Mouse (Mus musculus) midbrain, postnatal 0 days (tissue): Measurements from ENCODE around the gene Il2rg. TPM values are rescaled to one million over a fixed set of nuclear protein-coding genes. Genes with fewer than 3 reads are reported as not detected.
A peak's percentile ranks its signal among the peaks of the same experiment; 100 is the strongest.

ENCODE experiments used
- ATAC-seq: fragments of 200-750 bp; cut with Nextera tagmentation; 2 replicates; pipeline ENCODE4 v1.8.0; 2017; ENCODE audit warnings: moderate number of reproducible peaks, mild to moderate bottlenecking, moderate TSS enrichment, moderate library complexity; ENCODE audit not compliant: low FRiP score
- DNase-seq: peaks from one replicate; pipeline ENCODE4 v3.0.0-alpha.2; 2015; ENCODE audit warnings: low spot score
- H3K27ac ChIP-seq: fragments of 300-500 bp; sonication (generic); 2 replicates; pipeline ENCODE4 v1.5.1; 2014; ENCODE audit warnings: low read depth, mild to moderate bottlenecking, low read length, mixed read lengths
- H3K27me3 ChIP-seq: fragments of 300-500 bp; sonication (generic); 2 replicates; pipeline ENCODE4 v1.6.1; 2014; ENCODE audit warnings: low read length, control low read depth, mixed read lengths; ENCODE audit not compliant: insufficient read depth
- H3K36me3 ChIP-seq: fragments of 300-500 bp; sonication (generic); 2 replicates; pipeline ENCODE4 v1.6.1; 2014; ENCODE audit warnings: low read length, control low read depth, mixed read lengths; ENCODE audit not compliant: insufficient read depth
- H3K4me1 ChIP-seq: fragments of 300-500 bp; sonication (generic); 2 replicates; pipeline ENCODE4 v1.6.1; 2014; ENCODE audit warnings: mild to moderate bottlenecking, control low read depth, antibody characterized with exemption, low read length, mixed read lengths; ENCODE audit not compliant: insufficient read depth
- H3K4me2 ChIP-seq: fragments of 300-500 bp; sonication (generic); 2 replicates; pipeline ENCODE4 v1.6.1; 2014; ENCODE audit warnings: low read depth, mild to moderate bottlenecking, low read length, mixed read lengths; ENCODE audit not compliant: poor library complexity, severe bottlenecking
- H3K4me3 ChIP-seq: fragments of 300-500 bp; sonication (generic); 2 replicates; pipeline ENCODE4 v1.5.1; 2014; ENCODE audit warnings: low read depth, mild to moderate bottlenecking, low read length, moderate library complexity
- H3K9ac ChIP-seq: fragments of 300-500 bp; sonication (generic); replicated peaks from 2 replicates; pipeline ENCODE4 v1.6.1; 2014; ENCODE audit warnings: mild to moderate bottlenecking, low read length, moderate library complexity, mixed read lengths; ENCODE audit not compliant: poor library complexity, severe bottlenecking
- H3K9me3 ChIP-seq: fragments of 300-500 bp; sonication (generic); 2 replicates; pipeline ENCODE4 v1.6.1; 2016; ENCODE audit warnings: low read length, control low read depth
- CTCF ChIP-seq: IDR thresholded peaks from 2 replicates; pipeline ENCODE4 v1.5.1; 2016; ENCODE audit warnings: antibody characterized with exemption, mild to moderate bottlenecking
- WGBS: fragments of 180-500 bp; shearing (Covaris S2); extraction: QIAGEN DNeasy Blood & Tissue Kit; methylation state at CpG from one replicate; pipeline ENCODE4 v1.1.7; 2014; 5-methylcytosine and 5-hydroxymethylcytosine counted together
- polyA plus RNA-seq: library from polyadenylated mRNA; unstranded; fragments of >200 nt; fragmentation: Nextera tagmentation; extraction: Ambion mirVana; gene quantifications from 2 replicates; pipeline ENCODE4 v1.2.1, GENCODE M21; 2015
- total RNA-seq: library from RNA; depleted of rRNA; stranded (reverse); fragments of >200 nt; gene quantifications from 2 replicates; pipeline ENCODE4 v1.2.3, GENCODE M21; 2014

The Il2rg gene
- total and polyA plus RNA-seq, 2 experiments from 2014 or later = 2.0 to 4.7 TPM

GRCm38 (mm10) chrX:101300427-101301030, 32.5 kb upstream of the Il2rg start:
- Histone ChIP-seq H3K27me3 (no peaks in the 10 kb centered on the region), H3K4me2 (peak overlapping the region; percentile 60), H3K9ac (peak overlapping the region; percentile 77), H3K9me3 (no peaks in the 10 kb centered on the region), H3K27ac (peak overlapping the region; percentile 77), H3K36me3 (peaks cover 3% of the 10 kb centered on the region; the same call in 1 of the 2 replicates), H3K4me3 (peak overlapping the region; percentile 50), H3K4me1 (no peaks in the 10 kb centered on the region)
- ATAC-seq (peak; percentile 53), DNase-seq (peak; percentile 65)
- no peak for TF ChIP-seq CTCF
- 27% methylated on average over 13 of the region's 13 CpGs for WGBS

- no peaks in the 10 kb centered on the region for H3K9me3 ChIP-seq
- peak; percentile 78 for ATAC-seq
- DNase-seq = peak; percentile 80
- H3K27me3 ChIP-seq = no peaks in the 10 kb centered on the region
- peak overlapping the region; percentile 60 for H3K4me2 ChIP-seq
- H3K9ac ChIP-seq = peak overlapping the region; percentile 77
- H3K4me3 ChIP-seq = peak overlapping the region; percentile 50
- peaks cover 4% of the 10 kb centered on the region; the same call in 1 of the 2 replicates for H3K36me3 ChIP-seq
- no peaks in the 10 kb centered on the region for H3K4me1 ChIP-seq
- peak overlapping the region; percentile 77 for H3K27ac ChIP-seq
- WGBS = 23% methylated on average over 10 of the region's 13 CpGs
- TF ChIP-seq CTCF = no peak
These were observed 31.7 kb upstream of the Il2rg start for GRCm38 (mm10) chrX:101299473-101300426.

GRCm38 (mm10) chrX:101299055-101299454, 31.0 kb upstream of the Il2rg start, which contains the start of gene Nlgn3:
Gene Nlgn3 (plus strand): TSS chrX:101299168.
- DNase-seq = peak; percentile 53
- 0 out of 2 replicates have a peak, but pooled peaks have one; percentile 27 for ATAC-seq
- TF ChIP-seq CTCF = no peak
- peak within 1 kb of the TSS; percentile 77 for H3K9ac ChIP-seq
- H3K4me3 ChIP-seq = peak within 1 kb of the TSS; percentile 50
- WGBS = 37% methylated on average over 16 of the region's 24 CpGs
- peak within 1 kb of the TSS; percentile 77 for H3K27ac ChIP-seq
- H3K4me2 ChIP-seq = peak within 1 kb of the TSS; percentile 60
- no peaks in the 10 kb centered on the region for H3K27me3 ChIP-seq
- no peaks in the 10 kb centered on the region for H3K9me3 ChIP-seq
- peaks cover 4% of the 10 kb centered on the region; the same call in 1 of the 2 replicates for H3K36me3 ChIP-seq
- H3K4me1 ChIP-seq = no peaks in the 10 kb centered on the region

- Histone ChIP-seq H3K9me3 (no peaks in the 10 kb centered on the region), H3K4me1 (no peaks in the 10 kb centered on the region), H3K9ac (no peak overlapping the region), H3K36me3 (peaks cover 18% of the 10 kb centered on the region), H3K4me2 (no peak overlapping the region), H3K4me3 (no peak overlapping the region), H3K27ac (no peak overlapping the region), H3K27me3 (no peaks in the 10 kb centered on the region)
- 89% methylated on average over 10 of the region's 10 CpGs for WGBS
- TF ChIP-seq CTCF = no peak
- ATAC-seq (no peak), DNase-seq (no peak)
These were observed 22.1 kb upstream of the Il2rg start for GRCm38 (mm10) chrX:101290111-101290510.

GRCm38 (mm10) chrX:101289037-101289436, 21.0 kb upstream of the Il2rg start:
- Histone ChIP-seq H3K9me3 (no peaks in the 10 kb centered on the region), H3K27ac (no peak overlapping the region), H3K27me3 (no peaks in the 10 kb centered on the region), H3K4me1 (no peaks in the 10 kb centered on the region), H3K4me3 (no peak overlapping the region), H3K36me3 (peaks cover 21% of the 10 kb centered on the region), H3K9ac (no peak overlapping the region), H3K4me2 (no peak overlapping the region)
- DNase-seq (no peak), ATAC-seq (no peak)
- no peak for TF ChIP-seq CTCF
- WGBS = 89% methylated on average over 7 of the region's 7 CpGs
